Mouse (Mus musculus): ENCODE data around the gene Ada. TPM values are rescaled to one million over a fixed set of nuclear protein-coding genes. Genes with fewer than 3 reads are reported as not detected.

Ada gene
- polyA plus RNA-seq, 1 experiment from 2014 or later, result 3.4 TPM

DNA sequence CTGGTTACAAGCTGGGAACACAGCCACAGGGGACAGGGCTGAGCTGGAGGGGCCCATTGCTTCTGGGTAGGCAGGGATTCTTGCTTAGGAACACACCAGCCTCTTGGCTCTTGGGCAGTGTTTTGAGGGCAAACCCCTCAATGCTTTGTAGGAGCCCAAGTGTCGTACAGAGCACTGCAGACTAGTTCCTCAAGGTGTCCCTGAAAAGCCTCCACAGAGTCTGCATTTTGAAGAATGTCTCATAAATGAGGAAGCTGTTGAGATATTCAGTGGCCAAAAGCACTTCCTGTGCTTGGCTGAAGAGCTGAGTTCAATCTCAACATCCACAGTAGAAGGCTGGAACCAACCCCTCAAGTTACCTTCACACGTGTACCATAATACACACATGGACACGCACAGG is 73.3 kb downstream of the Ada start:
- H3K27ac ChIP-seq, result no peak overlapping the region
- H3K4me3 ChIP-seq (ENCODE audit: inconsistent target), result no peak overlapping the region
- WGBS (ENCODE audit: missing documents), result 20% methylated on average over 3 of the region's 3 CpGs
- H3K36me3 ChIP-seq (ENCODE audit: inconsistent target), result no peaks in the 10 kb centered on the region
- peaks cover 72% of the 10 kb centered on the region; the same call in 1 of the 2 replicates for H3K79me2 ChIP-seq (ENCODE audit: inconsistent target)

Other genes starting within 250 kb of the Ada start
- not detected in 3 replicates for gene Hnf4a, start 243.4 kb downstream of the Ada start, polyA plus RNA-seq (2018)
- gene Ttpal, start 147.9 kb downstream of the Ada start, polyA plus RNA-seq (2018), result 8.8 to 17.3 TPM (median 13.7 TPM) in 3 replicates
- gene Serinc3, start 105.1 kb downstream of the Ada start, polyA plus RNA-seq (2018), result 217 to 859 TPM (median 380 TPM) in 3 replicates
- 39.4 to 69.2 TPM (median 46.2 TPM) in 3 replicates for gene Pkig, start 91.9 kb downstream of the Ada start, polyA plus RNA-seq (2018)
- not detected in 3 replicates for gene Ccn5, start 70.6 kb upstream of the Ada start, polyA plus RNA-seq (2018)
- not detected in 3 replicates for gene Kcnk15, start 103.4 kb upstream of the Ada start, polyA plus RNA-seq (2018)
- gene Rims4, start 168.4 kb upstream of the Ada start, polyA plus RNA-seq (2018), result not detected in 3 replicates
- 157 to 226 TPM (median 174 TPM) in 3 replicates for gene Ywhab, start 244.7 kb upstream of the Ada start, polyA plus RNA-seq (2018)